Mouse (Mus musculus) embryonic facial prominence, embryonic 13.5 days (tissue): ENCODE measurements at regions not wholly inside any gene's neighbourhood (a gene's known extent, or its start where the extent isn't known, plus 50 kb on each side); places are given as distances from the start of the nearest gene placed in this dataset.
"Not testable (repeated sequence)": the region's sequence is repeated elsewhere in the genome, so short reads cannot be mapped to it uniquely, and the experiment has no call there.

Source experiments
- ATAC-seq: fragments of 200-750 bp; cut with Nextera tagmentation; 2 replicates; pipeline ENCODE4 v1.8.0; 2017; ENCODE audit warnings: low read depth; ENCODE audit not compliant: insufficient number of reproducible peaks, insufficient read depth, low FRiP score, low TSS enrichment
- H3K27ac ChIP-seq: fragments of 300-500 bp; sonication (generic); 2 replicates; pipeline ENCODE4 v1.5.1; 2015; ENCODE audit warnings: moderate library complexity, mild to moderate bottlenecking, inconsistent platforms
- H3K27me3 ChIP-seq: fragments of 300-500 bp; sonication (generic); 2 replicates; pipeline ENCODE4 v1.6.1; 2015; ENCODE audit warnings: mild to moderate bottlenecking, inconsistent platforms
- H3K36me3 ChIP-seq: fragments of 300-500 bp; sonication (generic); 2 replicates; pipeline ENCODE4 v1.6.1; 2015; ENCODE audit warnings: mild to moderate bottlenecking, inconsistent platforms
- H3K4me1 ChIP-seq: fragments of 300-500 bp; sonication (generic); 2 replicates; pipeline ENCODE4 v1.6.1; 2015; ENCODE audit warnings: inconsistent platforms
- H3K4me2 ChIP-seq: fragments of 300-500 bp; sonication (generic); 2 replicates; pipeline ENCODE4 v1.6.1; 2015; ENCODE audit warnings: moderate library complexity, mild to moderate bottlenecking, inconsistent platforms
- H3K4me3 ChIP-seq: fragments of 300-500 bp; sonication (generic); 2 replicates; pipeline ENCODE4 v1.5.1; 2015; ENCODE audit warnings: mild to moderate bottlenecking, inconsistent platforms
- H3K9ac ChIP-seq: fragments of 300-500 bp; sonication (generic); 2 replicates; pipeline ENCODE4 v1.6.1; 2015; ENCODE audit warnings: mild to moderate bottlenecking, inconsistent platforms
- H3K9me3 ChIP-seq: fragments of 300-500 bp; sonication (generic); 2 replicates; pipeline ENCODE4 v1.6.1; 2016; ENCODE audit warnings: inconsistent platforms
- WGBS: fragments of 180-500 bp; shearing (Covaris S2); methylation state at CpG from one replicate; pipeline ENCODE4 v1.1.7; 2015; ENCODE audit warnings: mixed read lengths; 5-methylcytosine and 5-hydroxymethylcytosine counted together

DNA sequence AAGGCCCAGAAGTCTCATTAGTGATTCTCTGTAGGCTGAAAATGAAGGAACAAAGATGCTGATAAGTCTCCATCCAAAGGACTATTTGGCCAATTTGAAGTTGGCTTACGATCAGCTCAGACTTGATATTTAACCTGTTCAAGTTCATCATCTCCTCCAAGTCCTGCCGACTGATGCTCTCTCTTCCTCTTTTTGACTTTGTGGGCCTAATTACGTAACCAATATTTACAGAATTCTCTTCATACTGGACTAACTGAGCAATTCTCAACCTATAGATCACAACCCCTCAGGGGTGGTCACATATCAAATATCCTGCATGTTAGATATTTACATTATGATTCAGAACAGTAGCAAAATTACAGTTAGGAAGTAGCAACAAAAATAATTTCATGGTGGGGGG, 101.2 kb upstream of the Frmd4a start:
- WGBS, result 86% methylated on average over 3 of the region's 3 CpGs
- Histone ChIP-seq H3K4me3 (no peak overlapping the region), H3K4me1 (no peaks in the 10 kb centered on the region), H3K9ac (no peak overlapping the region), H3K27me3 (peaks cover 3% of the 10 kb centered on the region; the same call in 1 of the 2 replicates), H3K4me2 (no peak overlapping the region), H3K9me3 (no peaks in the 10 kb centered on the region), H3K36me3 (no peaks in the 10 kb centered on the region), H3K27ac (no peak overlapping the region)
- ATAC-seq, result no peak

DNA sequence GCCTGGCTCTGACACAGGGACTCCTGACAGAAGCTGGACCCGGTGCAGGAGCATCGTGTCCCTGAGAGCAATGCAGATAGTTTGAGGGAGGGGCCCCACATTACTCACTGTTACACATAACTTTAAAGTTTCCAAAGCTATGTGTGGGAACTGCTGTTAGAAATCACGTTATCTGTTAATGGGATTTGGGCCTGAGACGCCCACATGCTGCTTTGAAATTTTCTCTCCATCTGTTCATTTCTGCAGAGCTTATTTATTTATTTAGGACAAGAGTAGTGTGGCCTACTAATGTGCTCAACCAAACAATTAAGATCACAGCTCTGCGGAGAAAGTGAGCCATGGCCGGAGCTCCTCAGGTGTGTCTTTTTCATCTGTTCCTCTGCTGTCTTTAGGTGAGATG, 99.4 kb upstream of the Frmd4a start:
- Histone ChIP-seq H3K4me3 (no peak overlapping the region), H3K36me3 (no peaks in the 10 kb centered on the region), H3K27me3 (no peaks in the 10 kb centered on the region), H3K4me2 (no peak overlapping the region), H3K4me1 (no peaks in the 10 kb centered on the region), H3K9ac (no peak overlapping the region), H3K27ac (no peak overlapping the region), H3K9me3 (no peaks in the 10 kb centered on the region)
- 79% methylated on average over 6 of the region's 6 CpGs for WGBS
- ATAC-seq, result no peak

DNA sequence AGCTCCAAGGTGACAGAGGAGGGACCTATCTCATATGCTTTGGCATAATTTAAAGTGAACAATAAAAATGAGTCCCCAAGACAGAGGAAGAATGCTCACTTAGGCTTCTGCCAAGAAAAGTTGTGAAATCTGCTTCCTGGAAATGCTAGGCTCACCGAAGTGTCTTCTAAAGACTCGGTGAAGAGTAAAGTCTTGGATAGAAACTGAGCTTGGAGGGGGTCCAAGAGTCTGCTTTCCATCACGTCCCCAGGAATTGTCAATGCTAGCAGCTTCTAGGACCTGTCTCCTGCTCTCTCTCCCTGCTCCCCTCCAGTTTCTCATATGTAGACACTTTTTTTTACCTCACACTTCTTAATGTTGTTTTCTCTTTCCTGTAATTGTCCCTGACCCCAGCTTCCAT, 97.6 kb upstream of the Frmd4a start:
- H3K4me2 ChIP-seq, result no peak overlapping the region
- no peak overlapping the region for H3K27ac ChIP-seq

DNA sequence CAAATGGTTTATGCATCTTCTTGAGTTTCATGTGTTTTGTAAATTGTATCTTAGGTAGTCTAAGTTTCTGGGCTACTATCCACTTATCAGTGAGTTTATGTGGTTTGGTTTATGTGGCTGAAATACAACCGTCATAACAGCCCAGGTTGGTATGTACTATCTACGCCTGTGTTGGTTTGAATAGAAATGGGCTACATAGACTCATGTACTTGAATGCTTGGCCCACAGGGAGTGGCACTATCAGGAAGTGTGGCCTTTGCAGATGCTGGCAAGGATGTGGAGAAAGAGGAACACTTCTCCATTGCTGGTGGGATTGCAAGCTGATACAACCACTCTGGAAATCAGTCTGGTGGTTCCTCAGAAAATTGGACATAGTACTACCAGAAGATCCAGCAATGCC, 96.4 kb upstream of the Frmd4a start:
- H3K36me3 ChIP-seq, H3K27me3 ChIP-seq, H3K4me1 ChIP-seq, H3K9ac ChIP-seq, H3K27ac ChIP-seq, H3K4me3 ChIP-seq, H3K9me3 ChIP-seq, H3K4me2 ChIP-seq, ATAC-seq: not testable (repeated sequence)
- 88% methylated on average over 2 of the region's 2 CpGs for WGBS

More for the DNA sequence above, 97.6 kb upstream of the Frmd4a start:
- H3K4me1 ChIP-seq, result no peaks in the 10 kb centered on the region
- no peak overlapping the region for H3K9ac ChIP-seq
- H3K27me3 ChIP-seq, result no peaks in the 10 kb centered on the region
- no peaks in the 10 kb centered on the region for H3K9me3 ChIP-seq
- H3K36me3 ChIP-seq, result no peaks in the 10 kb centered on the region
- WGBS, result 71% methylated on average over 3 of the region's 3 CpGs
- no peak for ATAC-seq
- H3K4me3 ChIP-seq, result no peak overlapping the region

DNA sequence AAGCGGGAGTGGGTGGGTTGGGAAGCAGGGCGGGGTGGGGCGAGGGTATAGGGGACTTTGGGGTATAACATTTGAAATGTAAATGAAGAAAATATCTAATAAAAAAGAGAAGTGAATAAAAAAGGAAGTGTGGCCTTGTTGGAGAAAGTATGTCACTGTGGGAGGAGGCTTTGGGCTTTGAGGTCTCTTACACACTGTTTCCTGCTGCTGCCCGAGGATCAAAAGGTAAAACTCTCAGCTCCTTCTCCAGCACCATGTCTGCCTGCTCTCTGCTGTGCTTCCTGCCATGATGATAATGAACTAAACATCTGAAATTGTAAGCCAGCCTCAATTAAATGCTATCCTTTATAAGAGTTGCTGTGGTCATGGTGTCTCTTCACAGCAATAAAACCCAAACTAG, 94.8 kb upstream of the Frmd4a start:
- no peaks in the 10 kb centered on the region for H3K36me3 ChIP-seq
- H3K9ac ChIP-seq, result no peak overlapping the region
- H3K27ac ChIP-seq, result no peak overlapping the region
- no peak overlapping the region for H3K4me2 ChIP-seq
- H3K4me3 ChIP-seq, result no peak overlapping the region
- no peak for ATAC-seq
- WGBS, result 88% methylated on average over 4 of the region's 4 CpGs
- no peaks in the 10 kb centered on the region for H3K4me1 ChIP-seq
- H3K9me3 ChIP-seq, result no peaks in the 10 kb centered on the region
- no peaks in the 10 kb centered on the region for H3K27me3 ChIP-seq

DNA sequence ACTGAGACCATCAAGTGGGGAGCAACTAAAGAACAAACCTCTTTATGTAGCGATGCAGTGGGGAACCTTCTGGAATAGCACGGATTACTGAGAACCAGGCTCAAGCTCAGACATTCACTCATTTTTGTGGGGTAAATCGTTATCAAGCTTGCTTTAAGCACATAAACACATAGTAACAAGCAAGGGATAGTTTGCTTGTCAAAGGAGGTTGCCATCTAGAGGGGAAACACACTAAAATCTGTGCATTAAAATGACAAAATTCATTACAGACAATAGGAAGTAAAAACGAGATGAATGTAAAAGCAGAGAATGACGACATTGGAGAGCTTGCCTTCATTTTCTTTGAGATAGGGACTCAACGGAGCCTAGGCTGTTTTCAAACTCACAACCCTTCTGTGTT, 92.8 kb upstream of the Frmd4a start:
- WGBS, result 77% methylated on average over 6 of the region's 6 CpGs
- ATAC-seq, result no peak

DNA sequence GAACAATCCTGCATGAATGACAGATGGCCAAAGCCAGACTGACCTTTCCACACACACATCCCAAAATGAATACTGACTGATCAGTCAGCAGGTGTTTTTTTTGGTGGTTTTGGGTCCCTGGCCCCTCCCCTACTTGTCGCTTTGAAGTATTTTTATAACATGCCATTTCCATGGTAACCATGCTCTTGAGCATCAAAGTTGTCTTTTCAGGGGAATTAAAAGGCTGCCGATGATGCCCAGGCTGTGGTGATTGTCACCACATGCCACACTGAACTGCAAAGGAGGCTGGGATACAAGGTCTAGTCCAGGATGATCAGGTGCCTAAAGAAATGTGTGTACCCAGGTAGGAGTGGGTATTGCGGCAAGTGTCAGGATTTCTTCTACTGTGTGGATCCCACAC, 92.3 kb upstream of the Frmd4a start:
- WGBS, result 73% methylated on average over 3 of the region's 3 CpGs
- no peak overlapping the region for H3K9ac ChIP-seq
- no peaks in the 10 kb centered on the region for H3K4me1 ChIP-seq
- H3K9me3 ChIP-seq, result no peaks in the 10 kb centered on the region
- no peaks in the 10 kb centered on the region for H3K27me3 ChIP-seq
- H3K4me3 ChIP-seq, result no peak overlapping the region
- H3K27ac ChIP-seq, result no peak overlapping the region
- no peaks in the 10 kb centered on the region for H3K36me3 ChIP-seq
- no peak for ATAC-seq
- H3K4me2 ChIP-seq, result no peak overlapping the region

More for the DNA sequence above, 92.8 kb upstream of the Frmd4a start:
- Histone ChIP-seq H3K4me2 (no peak overlapping the region), H3K27me3 (no peaks in the 10 kb centered on the region), H3K4me3 (no peak overlapping the region), H3K27ac (no peak overlapping the region), H3K9ac (no peak overlapping the region), H3K4me1 (no peaks in the 10 kb centered on the region), H3K9me3 (no peaks in the 10 kb centered on the region), H3K36me3 (no peaks in the 10 kb centered on the region)

DNA sequence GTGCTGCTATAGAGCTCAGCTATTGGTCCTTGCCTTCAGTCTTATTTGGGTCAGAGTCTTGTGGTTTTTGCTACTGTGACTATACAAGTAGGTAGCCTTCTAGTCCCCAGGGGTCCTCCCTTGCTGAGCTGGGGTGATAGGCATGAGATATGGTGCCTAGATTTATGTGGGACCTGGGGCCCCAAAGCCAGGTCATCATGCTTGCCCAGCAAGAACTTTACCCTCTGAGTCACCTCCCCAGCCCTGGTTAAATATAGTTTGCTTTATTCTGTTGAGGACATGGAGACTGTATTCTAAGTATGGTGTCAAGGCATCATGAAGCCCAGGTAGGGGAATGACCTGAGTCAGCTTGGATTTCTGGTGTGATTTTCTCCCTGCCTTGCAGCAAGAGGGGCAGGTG, 91.4 kb upstream of the Frmd4a start:
- Histone ChIP-seq H3K36me3 (no peaks in the 10 kb centered on the region), H3K27ac (no peak overlapping the region), H3K27me3 (no peaks in the 10 kb centered on the region), H3K9me3 (no peaks in the 10 kb centered on the region), H3K4me1 (no peaks in the 10 kb centered on the region), H3K9ac (no peak overlapping the region), H3K4me3 (no peak overlapping the region), H3K4me2 (no peak overlapping the region)
- ATAC-seq, result no peak

DNA sequence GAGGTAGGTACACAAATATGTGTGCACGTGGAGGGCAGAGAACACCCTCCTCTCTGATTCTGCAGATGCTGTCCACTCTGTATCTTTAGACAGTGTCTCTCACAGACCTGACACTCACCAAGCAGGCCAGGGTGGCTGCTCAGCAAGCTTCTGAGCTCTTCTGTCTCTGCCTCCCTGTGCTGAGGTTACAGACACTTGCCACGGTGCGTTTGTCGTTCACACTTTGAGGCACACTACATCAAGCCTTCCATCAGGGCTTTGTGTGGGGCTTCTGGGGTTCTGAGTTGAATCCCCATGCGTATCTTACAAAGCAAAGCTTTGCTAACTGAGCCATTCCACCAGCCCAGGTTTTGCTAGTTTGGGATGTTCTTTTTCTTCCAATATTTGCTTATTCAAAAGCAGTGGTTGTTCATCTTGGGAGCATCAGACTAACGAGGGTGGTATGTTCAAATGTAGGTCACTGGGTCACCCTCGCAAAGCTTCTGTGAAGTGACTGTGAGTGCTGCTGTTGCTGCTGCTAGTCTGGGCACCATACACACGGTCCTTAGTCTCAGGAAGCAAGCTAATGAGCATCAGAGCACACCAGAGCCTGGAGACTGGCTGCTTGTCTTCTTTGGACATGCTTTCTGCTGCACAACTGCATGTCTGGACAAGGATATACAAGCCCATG, 90.2 kb upstream of the Frmd4a start:
- Histone ChIP-seq H3K9me3 (no peaks in the 10 kb centered on the region), H3K4me2 (no peak overlapping the region), H3K4me1 (no peaks in the 10 kb centered on the region), H3K27ac (no peak overlapping the region), H3K9ac (no peak overlapping the region), H3K4me3 (no peak overlapping the region), H3K36me3 (no peaks in the 10 kb centered on the region), H3K27me3 (no peaks in the 10 kb centered on the region)
- ATAC-seq, result no peak
- 70% methylated on average over 8 of the region's 8 CpGs for WGBS

DNA sequence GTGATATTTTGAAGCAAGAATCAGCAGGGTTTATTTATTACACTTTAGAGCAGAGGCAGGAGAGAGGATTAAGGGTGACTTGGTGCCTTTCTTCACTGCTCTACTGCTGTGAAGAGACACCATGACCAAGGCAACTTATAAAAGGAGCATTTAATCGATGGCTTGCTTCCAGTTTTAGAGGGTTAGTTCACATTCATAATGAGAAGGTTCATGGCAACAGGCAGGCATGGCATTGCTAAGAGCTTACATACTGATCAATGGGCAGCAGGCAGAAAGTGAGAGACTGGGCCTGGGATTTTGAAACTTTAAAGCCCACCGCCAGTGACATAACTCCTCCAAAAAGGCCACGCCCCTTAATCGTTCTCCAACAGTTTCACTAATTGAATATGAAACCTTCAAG, 89.7 kb upstream of the Frmd4a start:
- ATAC-seq, result no peak
- Histone ChIP-seq H3K27me3 (no peaks in the 10 kb centered on the region), H3K4me2 (no peak overlapping the region), H3K9ac (no peak overlapping the region), H3K4me1 (no peaks in the 10 kb centered on the region), H3K9me3 (no peaks in the 10 kb centered on the region), H3K36me3 (no peaks in the 10 kb centered on the region), H3K27ac (no peak overlapping the region), H3K4me3 (no peak overlapping the region)
- 81% methylated on average over 4 of the region's 4 CpGs for WGBS

DNA sequence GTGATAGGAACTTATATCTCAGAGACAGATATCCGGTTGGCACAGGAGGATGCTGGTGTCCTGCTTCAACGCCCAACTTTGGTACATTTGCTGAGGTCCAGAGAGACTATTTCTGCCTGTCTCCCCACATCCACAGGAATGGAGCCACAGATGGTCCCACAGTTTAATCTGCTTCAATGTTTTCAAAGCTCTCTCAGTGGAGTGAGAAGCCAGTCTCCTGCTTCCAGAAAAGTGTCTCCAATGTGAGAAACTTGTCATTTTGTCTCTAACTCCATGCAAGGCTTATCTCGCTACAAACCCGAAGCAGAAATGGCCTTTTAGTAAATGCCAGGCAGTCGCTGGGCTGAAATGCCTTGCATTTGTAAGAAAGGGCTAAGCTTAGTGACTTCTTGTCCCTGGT, 86.9 kb upstream of the Frmd4a start:
- Histone ChIP-seq H3K4me1 (no peaks in the 10 kb centered on the region), H3K36me3 (no peaks in the 10 kb centered on the region), H3K27ac (no peak overlapping the region), H3K27me3 (no peaks in the 10 kb centered on the region), H3K4me3 (no peak overlapping the region), H3K9me3 (no peaks in the 10 kb centered on the region), H3K4me2 (no peak overlapping the region), H3K9ac (no peak overlapping the region)
- ATAC-seq, result no peak
- 85% methylated on average over 5 of the region's 5 CpGs for WGBS

DNA sequence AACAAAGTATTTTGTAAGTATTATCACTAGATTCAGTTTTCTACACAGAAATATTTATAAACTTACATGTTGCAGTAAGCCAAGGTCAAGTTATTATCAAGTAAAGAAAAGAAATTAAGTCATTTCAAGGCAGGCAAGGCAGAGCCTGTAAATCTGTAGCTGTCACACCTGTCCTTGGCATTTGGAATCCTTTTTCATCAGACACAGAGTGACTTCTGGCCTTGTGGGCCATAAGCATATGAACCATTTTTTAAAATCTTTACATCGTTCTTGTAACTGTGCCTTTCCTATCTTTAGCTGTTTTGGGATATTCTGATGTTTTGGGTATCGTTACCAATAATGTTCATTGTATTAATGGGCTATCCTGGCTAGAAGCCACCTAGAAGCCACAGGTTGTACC, 76.7 kb upstream of the Frmd4a start:
- no peak overlapping the region for H3K27ac ChIP-seq
- H3K4me3 ChIP-seq, result no peak overlapping the region
- ATAC-seq, result no peak
- H3K9ac ChIP-seq, result no peak overlapping the region
- no peaks in the 10 kb centered on the region for H3K27me3 ChIP-seq
- H3K4me1 ChIP-seq, result no peaks in the 10 kb centered on the region
- WGBS, result 87% methylated on average over 2 of the region's 2 CpGs
- H3K9me3 ChIP-seq, result no peaks in the 10 kb centered on the region
- no peak overlapping the region for H3K4me2 ChIP-seq
- no peaks in the 10 kb centered on the region for H3K36me3 ChIP-seq

DNA sequence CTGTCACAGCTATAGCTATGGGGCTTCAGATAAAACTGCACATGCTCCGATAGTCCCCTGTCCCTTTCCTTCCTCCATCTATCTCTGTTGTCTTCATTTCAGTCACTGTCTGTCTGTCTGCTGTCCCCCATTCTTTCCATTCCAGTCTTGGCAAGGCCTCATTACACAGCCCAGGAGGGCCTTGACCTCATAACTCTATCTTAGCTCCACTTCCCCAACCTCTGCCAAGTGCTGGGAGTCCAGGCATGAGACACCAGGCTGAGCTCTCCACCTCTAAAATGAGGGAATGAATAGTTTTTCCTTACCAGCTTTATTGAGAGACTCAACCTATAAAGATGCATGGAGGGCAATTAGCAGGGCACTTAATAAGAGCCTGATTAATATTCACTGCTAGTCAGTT, 76.0 kb upstream of the Frmd4a start:
- WGBS, result 86% methylated on average over 1 of the region's 1 CpGs
- no peak overlapping the region for H3K9ac ChIP-seq
- H3K27me3 ChIP-seq, result no peaks in the 10 kb centered on the region
- H3K4me3 ChIP-seq, result no peak overlapping the region
- no peaks in the 10 kb centered on the region for H3K36me3 ChIP-seq
- no peak overlapping the region for H3K4me2 ChIP-seq
- no peaks in the 10 kb centered on the region for H3K9me3 ChIP-seq
- no peak for ATAC-seq
- no peak overlapping the region for H3K27ac ChIP-seq
- no peaks in the 10 kb centered on the region for H3K4me1 ChIP-seq
